Mouse (Mus musculus): Measurements from ENCODE around the gene Unc5b. TPM values are rescaled to one million over a fixed set of nuclear protein-coding genes. Genes with fewer than 3 reads are reported as not detected.

Gene Unc5b
- total and polyA plus RNA-seq, 2 experiments from 2014 or later, result 1.1 to 17.1 TPM

DNA sequence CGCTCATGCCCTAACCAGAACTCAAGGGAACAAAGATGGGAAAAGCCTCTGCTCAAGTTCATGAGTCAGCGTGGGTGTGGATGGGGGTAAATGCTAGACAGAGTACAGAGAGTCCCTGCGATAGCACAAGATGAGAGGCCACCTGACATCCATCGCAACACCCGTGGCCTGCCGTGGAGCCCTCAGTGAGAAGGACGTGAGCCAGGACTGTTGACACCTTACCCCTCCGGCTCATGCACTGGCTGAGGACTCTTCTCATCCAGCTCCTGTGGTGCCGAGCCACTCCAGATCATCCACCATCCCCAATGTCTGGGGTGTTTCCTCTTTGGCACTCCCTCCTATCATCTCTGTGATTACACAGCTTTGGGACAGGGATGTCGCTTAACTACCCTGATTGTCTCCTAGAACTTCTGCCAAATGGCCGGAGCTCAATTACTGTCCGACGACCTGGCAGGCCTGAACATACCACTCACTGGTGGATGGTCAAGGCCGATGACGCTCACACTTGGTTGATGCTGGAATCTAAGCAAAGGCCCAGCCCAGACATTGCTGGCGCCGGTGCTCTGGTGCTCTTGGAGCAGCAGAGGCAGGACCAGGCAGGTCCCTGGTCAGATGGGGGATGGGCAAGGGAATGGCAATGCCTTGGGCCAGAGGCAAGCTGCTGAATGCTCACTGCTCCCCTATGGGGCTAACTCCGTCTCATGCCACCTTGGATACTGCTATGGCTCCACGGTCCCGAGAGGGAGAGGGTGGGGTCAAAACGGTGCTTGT is 25.8 kb downstream of the Unc5b start:
- no peak for DNase-seq (ENCODE audit: low spot score)
- H3K36me3 ChIP-seq (ENCODE audit: insufficient read depth, low read length), result no peaks in the 10 kb centered on the region
- ATAC-seq (ENCODE audit: low FRiP score), result no peak
- no peak overlapping the region for H3K27ac ChIP-seq (ENCODE audit: low read depth, low read length)
- no peak overlapping the region for H3K4me2 ChIP-seq (ENCODE audit: low read depth, low read length, poor library complexity, severe bottlenecking)
- no peak for TF ChIP-seq CTCF (IDR thresholded peaks at IDR 0.05)
- 85% methylated on average over 21 of the region's 21 CpGs for WGBS
- H3K9ac ChIP-seq (replicated peaks; ENCODE audit: low read length, poor library complexity, severe bottlenecking), result no peak overlapping the region
- no peak overlapping the region for H3K4me3 ChIP-seq (ENCODE audit: low read depth, low read length)
- H3K27me3 ChIP-seq (ENCODE audit: insufficient read depth, low read length), result peaks cover 5% of the 10 kb centered on the region; the same call in 1 of the 2 replicates
- no peaks in the 10 kb centered on the region for H3K9me3 ChIP-seq (ENCODE audit: low read length)
- H3K4me1 ChIP-seq (ENCODE audit: insufficient read depth, low read length), result no peaks in the 10 kb centered on the region

DNA sequence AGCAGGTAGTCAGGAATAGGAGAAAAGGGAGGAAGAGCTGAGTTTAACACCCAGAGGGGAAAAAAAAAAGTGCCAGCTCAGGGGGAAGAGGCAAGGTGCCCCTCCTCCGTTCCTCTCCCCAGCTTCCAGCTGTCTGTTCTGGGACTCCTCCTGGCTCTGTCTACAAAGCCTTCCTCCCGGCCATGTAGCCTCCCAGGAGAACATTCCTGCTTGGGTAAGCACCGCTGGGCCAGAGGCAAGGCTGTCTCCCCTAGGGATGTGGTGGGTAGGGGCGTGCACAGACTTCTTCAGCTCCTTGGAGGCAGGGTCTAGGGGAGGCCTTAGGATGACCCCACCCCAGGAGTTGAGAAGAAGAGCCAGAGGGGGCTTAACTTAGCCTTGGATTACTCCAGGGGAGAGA is 26.5 kb downstream of the Unc5b start:
- DNase-seq (ENCODE audit: low spot score), result no peak
- no peak for ATAC-seq (ENCODE audit: low FRiP score)
- H3K4me1 ChIP-seq (ENCODE audit: insufficient read depth, low read length), result no peaks in the 10 kb centered on the region
- whole genome bisulfite sequencing, result 30% methylated on average over 4 of the region's 4 CpGs
- no peaks in the 10 kb centered on the region for H3K9me3 ChIP-seq (ENCODE audit: low read length)
- no peak overlapping the region for H3K9ac ChIP-seq (replicated peaks; ENCODE audit: low read length, poor library complexity, severe bottlenecking)
- no peak overlapping the region for H3K4me3 ChIP-seq (ENCODE audit: low read depth, low read length)
- no peak for TF ChIP-seq CTCF (IDR thresholded peaks at IDR 0.05)
- no peaks in the 10 kb centered on the region for H3K36me3 ChIP-seq (ENCODE audit: insufficient read depth, low read length)
- H3K4me2 ChIP-seq (ENCODE audit: low read depth, low read length, poor library complexity, severe bottlenecking), result no peak overlapping the region
- peaks cover 5% of the 10 kb centered on the region; the same call in 1 of the 2 replicates for H3K27me3 ChIP-seq (ENCODE audit: insufficient read depth, low read length)
- H3K27ac ChIP-seq (ENCODE audit: low read depth, low read length), result no peak overlapping the region

DNA sequence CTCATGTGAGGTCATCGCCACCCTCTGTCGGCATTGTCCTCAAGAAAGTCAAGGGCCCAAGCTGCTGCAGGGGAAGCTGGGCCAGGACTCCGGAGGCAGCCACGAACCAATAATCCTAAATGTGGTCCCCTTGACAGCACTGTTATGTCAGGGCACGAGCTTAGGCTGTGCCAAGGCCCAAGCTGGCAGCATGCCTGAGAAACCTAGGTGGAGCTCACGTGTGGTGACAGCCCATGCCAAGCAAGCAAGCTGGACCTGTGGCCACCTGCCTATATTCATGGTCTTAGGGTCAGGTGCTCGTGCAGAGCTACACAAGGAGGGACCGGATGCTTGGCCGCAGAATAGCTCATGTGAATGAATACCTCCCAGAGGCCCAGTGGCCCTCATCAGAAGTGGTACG is 27.4 kb downstream of the Unc5b start:
- H3K27me3 ChIP-seq (ENCODE audit: insufficient read depth, low read length), result peaks cover 5% of the 10 kb centered on the region; the same call in 1 of the 2 replicates
- H3K27ac ChIP-seq (ENCODE audit: low read depth, low read length), result no peak overlapping the region; the same call in 1 of the 2 replicates
- TF ChIP-seq CTCF (IDR thresholded peaks at IDR 0.05), result no peak
- no peaks in the 10 kb centered on the region for H3K9me3 ChIP-seq (ENCODE audit: low read length)
- H3K9ac ChIP-seq (replicated peaks; ENCODE audit: low read length, poor library complexity, severe bottlenecking), result no peak overlapping the region
- ATAC-seq (ENCODE audit: low FRiP score), result no peak
- no peak overlapping the region for H3K4me2 ChIP-seq (ENCODE audit: low read depth, low read length, poor library complexity, severe bottlenecking)
- H3K4me3 ChIP-seq (ENCODE audit: low read depth, low read length), result no peak overlapping the region
- no peaks in the 10 kb centered on the region for H3K4me1 ChIP-seq (ENCODE audit: insufficient read depth, low read length)
- DNase-seq (ENCODE audit: low spot score), result no peak
- 86% methylated on average over 10 of the region's 10 CpGs for WGBS
- no peaks in the 10 kb centered on the region for H3K36me3 ChIP-seq (ENCODE audit: insufficient read depth, low read length)

DNA sequence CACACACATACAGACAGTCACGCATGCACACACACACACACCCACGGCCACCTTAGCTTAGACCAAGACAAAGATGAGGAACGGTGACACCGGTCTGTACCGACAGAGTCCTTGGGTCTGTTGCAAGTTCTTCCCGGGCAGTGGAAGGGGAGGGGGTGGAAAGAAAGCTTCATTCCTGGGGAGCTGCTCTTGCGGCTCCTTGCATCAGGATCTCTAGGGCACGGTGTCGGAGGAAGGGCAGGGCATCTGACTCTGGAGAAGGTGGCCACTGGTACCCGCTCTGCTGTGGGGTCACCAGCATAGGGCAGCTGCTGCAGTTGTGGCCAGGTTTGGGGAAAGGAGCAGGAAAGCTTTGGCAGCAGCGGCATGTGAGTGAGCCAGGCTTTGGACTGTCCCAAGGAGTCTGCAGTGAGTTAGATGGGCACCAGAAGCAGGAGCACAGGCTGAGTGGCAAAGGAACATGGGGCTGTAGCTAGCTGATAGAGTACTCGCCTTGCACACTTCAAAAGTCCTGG is 29.4 kb downstream of the Unc5b start:
- TF ChIP-seq CTCF (IDR thresholded peaks at IDR 0.05), result no peak
- Histone ChIP-seq H3K4me2 (ENCODE audit: low read depth, low read length, poor library complexity, severe bottlenecking) (no peak overlapping the region), H3K36me3 (ENCODE audit: insufficient read depth, low read length) (no peaks in the 10 kb centered on the region), H3K9ac (replicated peaks; ENCODE audit: low read length, poor library complexity, severe bottlenecking) (no peak overlapping the region), H3K4me3 (ENCODE audit: low read depth, low read length) (no peak overlapping the region), H3K27me3 (ENCODE audit: insufficient read depth, low read length) (peaks cover 5% of the 10 kb centered on the region; the same call in 1 of the 2 replicates), H3K27ac (ENCODE audit: low read depth, low read length) (no peak overlapping the region), H3K9me3 (ENCODE audit: low read length) (no peaks in the 10 kb centered on the region), H3K4me1 (ENCODE audit: insufficient read depth, low read length) (no peaks in the 10 kb centered on the region)
- DNase-seq (ENCODE audit: low spot score), result no peak
- no peak for ATAC-seq (ENCODE audit: low FRiP score)
- 66% methylated on average over 12 of the region's 12 CpGs for WGBS

DNA sequence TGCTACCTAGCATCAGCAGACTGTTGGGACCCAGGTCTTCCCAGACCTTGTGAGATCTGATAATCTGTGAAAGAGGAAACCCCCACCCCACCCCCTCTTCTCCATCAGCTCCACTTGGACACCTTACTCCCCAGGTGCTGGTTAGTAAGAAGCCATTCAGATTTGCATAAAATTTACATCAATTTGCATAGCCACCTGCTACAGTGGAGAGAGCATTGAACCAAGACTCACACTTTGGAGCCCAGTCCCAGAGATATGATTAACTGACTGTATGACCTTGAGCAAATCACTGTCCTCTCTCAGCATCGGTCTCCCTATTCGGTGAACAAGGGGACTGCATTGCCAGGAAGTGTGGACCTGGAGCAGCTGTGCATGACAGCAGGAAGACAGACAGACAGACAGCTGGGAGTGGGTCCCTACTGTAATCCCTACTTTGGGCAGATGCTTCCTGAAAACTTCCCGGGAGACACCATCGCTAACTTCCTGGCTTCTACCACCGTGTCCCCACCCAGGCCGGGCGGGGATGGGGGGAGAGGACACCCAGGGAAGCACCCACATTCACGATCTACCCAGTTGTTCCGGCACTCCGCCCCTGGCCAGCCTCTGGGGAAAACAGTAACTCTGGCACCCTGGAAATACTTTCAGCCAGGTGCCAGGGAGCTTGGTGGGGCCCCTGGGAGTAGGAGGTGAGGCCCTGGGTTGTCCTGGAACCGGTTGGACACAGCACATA is 30.0 kb downstream of the Unc5b start:
- Histone ChIP-seq H3K27me3 (ENCODE audit: insufficient read depth, low read length) (peaks cover 5% of the 10 kb centered on the region; the same call in 1 of the 2 replicates), H3K9ac (replicated peaks; ENCODE audit: low read length, poor library complexity, severe bottlenecking) (no peak overlapping the region), H3K4me3 (ENCODE audit: low read depth, low read length) (no peak overlapping the region), H3K4me1 (ENCODE audit: insufficient read depth, low read length) (no peaks in the 10 kb centered on the region), H3K4me2 (ENCODE audit: low read depth, low read length, poor library complexity, severe bottlenecking) (no peak overlapping the region), H3K36me3 (ENCODE audit: insufficient read depth, low read length) (no peaks in the 10 kb centered on the region), H3K27ac (ENCODE audit: low read depth, low read length) (no peak overlapping the region), H3K9me3 (ENCODE audit: low read length) (no peaks in the 10 kb centered on the region)
- 31% methylated on average over 11 of the region's 11 CpGs for WGBS
- ATAC-seq (ENCODE audit: low FRiP score) (no peak), DNase-seq (ENCODE audit: low spot score) (no peak)
- no peak for TF ChIP-seq CTCF (IDR thresholded peaks at IDR 0.05)
